Mouse (Mus musculus) embryonic facial prominence, embryonic 14.5 days (tissue): ENCODE data around the gene Polr2f. TPM values are rescaled to one million over a fixed set of nuclear protein-coding genes. Genes with fewer than 3 reads are reported as not detected.

ENCODE experiments used
- ATAC-seq: fragments of 200-750 bp; cut with Nextera tagmentation; 2 replicates; pipeline ENCODE4 v1.8.0; 2017; ENCODE audit warnings: low read depth, moderate number of reproducible peaks, moderate TSS enrichment
- DNase-seq: peaks from one replicate; pipeline ENCODE4 v3.0.0-alpha.2; 2015; ENCODE audit warnings: low spot score
- H3K27ac ChIP-seq: fragments of 300-500 bp; sonication (generic); replicated peaks from 2 replicates; pipeline ENCODE4 v1.5.1; 2014; ENCODE audit warnings: low read depth, mild to moderate bottlenecking, low read length, moderate library complexity
- H3K27me3 ChIP-seq: fragments of 300-500 bp; sonication (generic); replicated peaks from 2 replicates; pipeline ENCODE4 v1.6.1; 2014; ENCODE audit warnings: low read length; ENCODE audit not compliant: control insufficient read depth, insufficient read depth
- H3K36me3 ChIP-seq: fragments of 300-500 bp; sonication (generic); 2 replicates; pipeline ENCODE4 v1.6.1; 2014; ENCODE audit warnings: low read length, mixed read lengths; ENCODE audit not compliant: control insufficient read depth, insufficient read depth
- H3K4me1 ChIP-seq: fragments of 300-500 bp; sonication (generic); 2 replicates; pipeline ENCODE4 v1.6.1; 2014; ENCODE audit warnings: antibody characterized with exemption, low read length; ENCODE audit not compliant: control insufficient read depth, insufficient read depth
- H3K4me2 ChIP-seq: fragments of 300-500 bp; sonication (generic); 2 replicates; pipeline ENCODE4 v1.6.1; 2014; ENCODE audit warnings: low read depth, mild to moderate bottlenecking, low read length, moderate library complexity, mixed read lengths
- H3K4me3 ChIP-seq: fragments of 300-500 bp; sonication (generic); 2 replicates; pipeline ENCODE4 v1.5.1; 2014; ENCODE audit warnings: low read depth, mild to moderate bottlenecking, low read length
- H3K9ac ChIP-seq: fragments of 300-500 bp; sonication (generic); 2 replicates; pipeline ENCODE4 v1.6.1; 2014; ENCODE audit warnings: low read depth, mild to moderate bottlenecking, low read length, moderate library complexity, mixed read lengths
- H3K9me3 ChIP-seq: fragments of 300-500 bp; sonication (generic); 2 replicates; pipeline ENCODE4 v1.6.1; 2016; ENCODE audit warnings: low read length; ENCODE audit not compliant: control insufficient read depth
- WGBS: fragments of 180-500 bp; shearing (Covaris S2); extraction: QIAGEN DNeasy Blood & Tissue Kit; methylation state at CpG from one replicate; pipeline ENCODE4 v1.1.7; 2014; 5-methylcytosine and 5-hydroxymethylcytosine counted together
- polyA plus RNA-seq: library from polyadenylated mRNA; unstranded; fragments of >200 nt; fragmentation: Nextera tagmentation; extraction: Ambion mirVana; gene quantifications from 2 replicates; pipeline ENCODE4 v1.2.1, GENCODE M21; 2014

Polr2f gene
- polyA plus RNA-seq, 1 experiment from 2014 or later: 305 TPM

GRCm38 (mm10) chr15:79098868-79099267 is 41.9 kb upstream of the Polr2f start:
- no peak overlapping the region for H3K9ac ChIP-seq
- no peak for ATAC-seq
- WGBS: 59% methylated on average over 7 of the region's 7 CpGs
- H3K36me3 ChIP-seq: peaks cover 27% of the 10 kb centered on the region
- no peak overlapping the region for H3K4me3 ChIP-seq
- no peak for DNase-seq
- H3K27me3 ChIP-seq: no peaks in the 10 kb centered on the region
- H3K4me1 ChIP-seq: peaks cover 15% of the 10 kb centered on the region
- H3K9me3 ChIP-seq: no peaks in the 10 kb centered on the region
- peak overlapping the region; percentile 55; the same call in 1 of the 2 replicates for H3K27ac ChIP-seq
- H3K4me2 ChIP-seq: no peak overlapping the region

GRCm38 (mm10) chr15:79099456-79099855 is 41.4 kb upstream of the Polr2f start:
- Histone ChIP-seq H3K4me2 (no peak overlapping the region), H3K36me3 (peaks cover 21% of the 10 kb centered on the region), H3K27ac (peak overlapping the region; percentile 55; the same call in 1 of the 2 replicates), H3K9me3 (no peaks in the 10 kb centered on the region), H3K27me3 (no peaks in the 10 kb centered on the region), H3K9ac (no peak overlapping the region), H3K4me3 (no peak overlapping the region), H3K4me1 (peaks cover 15% of the 10 kb centered on the region)
- no peak for DNase-seq
- 58% methylated on average over 4 of the region's 4 CpGs for WGBS
- no peak for ATAC-seq

- H3K4me3 ChIP-seq: no peak overlapping the region
- 59% methylated on average over 4 of the region's 4 CpGs for WGBS
- ATAC-seq (no peak), DNase-seq (no peak)
- peaks cover 13% of the 10 kb centered on the region for H3K36me3 ChIP-seq
- H3K4me2 ChIP-seq: no peak overlapping the region
- peaks cover 15% of the 10 kb centered on the region for H3K4me1 ChIP-seq
- no peak overlapping the region for H3K9ac ChIP-seq
- no peak overlapping the region for H3K27ac ChIP-seq
- no peaks in the 10 kb centered on the region for H3K9me3 ChIP-seq
- H3K27me3 ChIP-seq: no peaks in the 10 kb centered on the region
Observed at GRCm38 (mm10) chr15:79100391-79100790, 40.4 kb upstream of the Polr2f start.

- Histone ChIP-seq H3K9ac (no peak overlapping the region), H3K36me3 (0 out of 2 replicates have a peak, but pooled peaks cover 2% of the 10 kb centered on the region), H3K27ac (peak overlapping the region; percentile 46)
Observed at GRCm38 (mm10) chr15:79101531-79101930, 39.3 kb upstream of the Polr2f start.

GRCm38 (mm10) chr15:79103264-79103663 is 37.5 kb upstream of the Polr2f start:
- ATAC-seq (no peak), DNase-seq (no peak)
- no peaks in the 10 kb centered on the region for H3K36me3 ChIP-seq
- 70% methylated on average over 10 of the region's 10 CpGs for WGBS
- H3K27ac ChIP-seq: no peak overlapping the region
- peaks cover 14% of the 10 kb centered on the region for H3K4me1 ChIP-seq
- H3K27me3 ChIP-seq: no peaks in the 10 kb centered on the region
- H3K9ac ChIP-seq: no peak overlapping the region
- H3K4me3 ChIP-seq: no peak overlapping the region
- no peak overlapping the region for H3K4me2 ChIP-seq
- H3K9me3 ChIP-seq: no peaks in the 10 kb centered on the region

More at GRCm38 (mm10) chr15:79101531-79101930, 39.3 kb upstream of the Polr2f start:
- Histone ChIP-seq H3K9me3 (no peaks in the 10 kb centered on the region), H3K4me3 (no peak overlapping the region), H3K27me3 (no peaks in the 10 kb centered on the region), H3K4me2 (no peak overlapping the region), H3K4me1 (peaks cover 15% of the 10 kb centered on the region)
- ATAC-seq: no peak
- DNase-seq: no peak

- no peak overlapping the region for H3K4me2 ChIP-seq
- no peak overlapping the region for H3K4me3 ChIP-seq
- WGBS: 37% methylated on average over 2 of the region's 2 CpGs
- no peaks in the 10 kb centered on the region for H3K36me3 ChIP-seq
- no peak overlapping the region for H3K27ac ChIP-seq
- no peak overlapping the region for H3K9ac ChIP-seq
- DNase-seq: no peak
- H3K9me3 ChIP-seq: no peaks in the 10 kb centered on the region
- H3K4me1 ChIP-seq: peaks cover 21% of the 10 kb centered on the region
- no peaks in the 10 kb centered on the region for H3K27me3 ChIP-seq
- no peak for ATAC-seq
Observed at GRCm38 (mm10) chr15:79105804-79106203, 35.0 kb upstream of the Polr2f start.

GRCm38 (mm10) chr15:79107966-79108365 is 32.8 kb upstream of the Polr2f start:
- DNase-seq: peak; percentile 50
- ATAC-seq: no peak
- Histone ChIP-seq H3K4me3 (peak overlapping the region; percentile 92), H3K4me1 (peaks cover 27% of the 10 kb centered on the region), H3K9ac (peak overlapping the region; percentile 90; the same call in 1 of the 2 replicates), H3K36me3 (peaks cover 5% of the 10 kb centered on the region; the same call in 1 of the 2 replicates), H3K9me3 (no peaks in the 10 kb centered on the region), H3K27me3 (no peaks in the 10 kb centered on the region), H3K4me2 (peak overlapping the region; percentile 92), H3K27ac (peak overlapping the region; percentile 82)
- 13% methylated on average over 7 of the region's 7 CpGs for WGBS

- peak within 1 kb of the TSS; percentile 92 for H3K4me3 ChIP-seq
- peak within 1 kb of the TSS; percentile 92 for H3K4me2 ChIP-seq
- peak within 1 kb of the TSS; percentile 90 for H3K9ac ChIP-seq
- H3K9me3 ChIP-seq: no peaks in the 10 kb centered on the region
- ATAC-seq (peak; percentile 84), DNase-seq (peak; percentile 83)
- 1% methylated on average over 14 of the region's 85 CpGs for WGBS
- peaks cover 27% of the 10 kb centered on the region for H3K4me1 ChIP-seq
- H3K27me3 ChIP-seq: no peaks in the 10 kb centered on the region
- peaks cover 7% of the 10 kb centered on the region; the same call in 1 of the 2 replicates for H3K36me3 ChIP-seq
- H3K27ac ChIP-seq: peak within 1 kb of the TSS; percentile 82
Observed at GRCm38 (mm10) chr15:79108421-79109320, 32.1 kb upstream of the Polr2f start, which contains the start of gene Micall1. Gene Micall1, plus strand, starts transcription at chr15:79108898.
